Mouse (Mus musculus) embryonic stem cell, embryonic (primary cell): Measurements from ENCODE around the gene Apoa5.

Experiments
- CTCF ChIA-PET, 4 experiments: fragments of 300-600 bp in 2 of 4; fragments of 350-600 bp in 2 of 4; sonication (Branson Sonifier 250); formaldehyde crosslinking; loops; one replicate each; lab custom pipeline; 2022; ENCODE audit warnings: inconsistent platforms in 2 of 4; lab: Charles Lee
- POLR2A ChIA-PET, 4 experiments: fragments of 300-600 bp in 2 of 4; fragments of 350-600 bp in 2 of 4; sonication (Branson Sonifier 250); formaldehyde crosslinking; loops; one replicate each; lab custom pipeline; 2022; ENCODE audit warnings: antibody characterized with exemption in 4 of 4, inconsistent platforms in 1 of 4; lab: Charles Lee

Apoa5 gene

DNA sequence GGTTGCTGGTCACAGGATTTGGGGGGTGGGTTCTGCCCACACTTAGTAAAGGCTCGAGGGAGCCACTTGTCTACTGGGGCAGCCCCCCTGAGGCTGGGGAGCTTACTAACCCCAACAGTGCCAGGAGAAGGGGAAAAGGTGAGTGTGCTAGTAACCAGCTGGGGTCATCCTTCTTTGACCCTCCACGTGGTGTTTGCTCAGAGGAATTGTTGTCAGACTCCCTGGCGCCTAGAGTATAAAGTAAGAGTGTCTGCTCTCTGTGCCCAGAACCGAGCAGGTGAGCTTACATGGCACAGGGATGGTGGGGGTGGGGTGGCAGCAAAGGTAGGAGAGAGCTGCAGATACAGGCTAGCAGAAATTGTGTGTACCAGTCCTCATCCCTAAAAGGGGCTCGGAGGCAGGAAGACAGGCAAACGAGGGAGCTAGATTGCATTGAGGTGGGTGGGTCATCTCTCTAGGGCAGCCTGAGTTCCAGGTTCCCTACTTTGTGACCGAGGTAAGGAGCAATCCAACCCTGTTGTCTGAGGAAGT lies at the start of gene Apoa5:
TSS of gene Apoa5 (plus strand) at position 291 of the 531 bp plus-strand sequence.
- ChIA-PET CTCF (interaction anchor here in 1 of 4 experiments (2.1 kb wide), 1 partner anchor 83 kb away, joined by 8 read pairs; no protein-coding TSS in a partner anchor), POLR2A (interaction anchor here in 2 of 4 experiments (0.9 to 2.2 kb wide), 6 partner anchors 9 to 41 kb away, joined by 3 to 6 read pairs (median 3); no protein-coding TSS in a partner anchor)

DNA sequence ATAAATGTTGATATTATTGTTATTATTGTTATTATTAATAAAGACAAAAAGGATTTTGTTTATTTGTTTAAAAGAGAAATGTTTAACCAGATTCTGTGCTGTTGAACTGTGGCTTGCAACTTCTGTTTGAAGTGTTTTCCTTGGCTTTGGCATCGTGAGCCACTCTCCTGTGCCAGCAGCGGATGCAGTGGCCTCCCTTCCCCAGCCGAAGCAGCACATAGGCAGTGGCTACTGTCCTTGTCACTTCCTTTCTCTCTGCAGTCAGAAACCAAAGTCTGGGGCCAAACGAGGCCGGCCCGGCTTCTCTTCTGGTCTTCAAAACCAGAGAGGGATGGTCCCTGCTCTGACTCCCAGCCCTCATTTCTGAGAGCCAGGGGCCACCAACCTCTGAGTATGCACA lies 45.3 kb upstream of the Apoa5 start:
- ChIA-PET POLR2A (no interaction called here), CTCF (no interaction called here)

DNA sequence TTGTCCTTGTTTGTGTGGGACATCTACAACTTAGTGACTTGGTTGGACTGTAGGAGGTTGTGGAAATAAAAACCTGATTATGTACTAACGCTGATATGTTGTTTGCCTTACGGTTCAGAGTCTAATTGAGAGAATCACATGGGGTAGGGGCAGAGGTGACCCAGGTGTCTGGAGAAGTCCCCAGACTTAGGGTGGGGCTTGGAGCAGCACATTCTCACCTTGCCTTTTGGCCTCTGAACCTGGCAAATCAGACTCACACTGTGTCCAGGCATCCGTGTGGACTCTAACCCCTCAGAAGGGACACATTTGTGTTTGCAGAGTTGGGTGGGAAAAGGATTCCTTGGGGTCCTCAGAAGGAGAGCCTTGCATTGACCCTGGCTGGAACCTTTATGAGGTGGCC lies 44.3 kb upstream of the Apoa5 start:
- POLR2A ChIA-PET = interaction anchor here in 1 of 4 experiments (1.3 kb wide), 1 partner anchor 22 kb away, joined by 4 read pairs; no protein-coding TSS in a partner anchor
- CTCF ChIA-PET = no interaction called here

GRCm38 (mm10) chr9:46224945-46225660 lies 43.3 kb upstream of the Apoa5 start:
- ChIA-PET POLR2A (interaction anchor here in 1 of 4 experiments (0.9 to 1.3 kb wide), 3 partner anchors 21 to 244 kb away, joined by 3 to 4 read pairs (median 4); no protein-coding TSS in a partner anchor), CTCF (interaction anchor here in 1 of 4 experiments (0.6 kb wide), 1 partner anchor 191 kb away, joined by 4 read pairs; no protein-coding TSS in a partner anchor)

GRCm38 (mm10) chr9:46227064-46227614 lies 41.3 kb upstream of the Apoa5 start:
- ChIA-PET CTCF (interaction anchor here in 1 of 4 experiments (1.3 to 5.1 kb wide), 2 partner anchors 42 to 289 kb away, joined by 3 to 34 read pairs; no protein-coding TSS in a partner anchor), POLR2A (interaction anchor here in 2 of 4 experiments (0.6 to 0.7 kb wide), 2 partner anchors 273 to 369 kb away, joined by 3 to 4 read pairs; no protein-coding TSS in a partner anchor)

GRCm38 (mm10) chr9:46228491-46228890 lies 39.9 kb upstream of the Apoa5 start, which contains the start of gene Apoa1:
TSS of gene Apoa1 (plus strand) at chr9:46228580.
- CTCF ChIA-PET = interaction anchor here (0.7 to 5.1 kb wide), 14 partner anchors 9 to 292 kb away, joined by 3 to 34 read pairs (median 4); no protein-coding TSS in a partner anchor
- POLR2A ChIA-PET = interaction anchor here in 3 of 4 experiments (0.7 to 3.3 kb wide), 6 partner anchors 10 to 110 kb away, joined by 3 to 17 read pairs (median 4); no protein-coding TSS in a partner anchor

DNA sequence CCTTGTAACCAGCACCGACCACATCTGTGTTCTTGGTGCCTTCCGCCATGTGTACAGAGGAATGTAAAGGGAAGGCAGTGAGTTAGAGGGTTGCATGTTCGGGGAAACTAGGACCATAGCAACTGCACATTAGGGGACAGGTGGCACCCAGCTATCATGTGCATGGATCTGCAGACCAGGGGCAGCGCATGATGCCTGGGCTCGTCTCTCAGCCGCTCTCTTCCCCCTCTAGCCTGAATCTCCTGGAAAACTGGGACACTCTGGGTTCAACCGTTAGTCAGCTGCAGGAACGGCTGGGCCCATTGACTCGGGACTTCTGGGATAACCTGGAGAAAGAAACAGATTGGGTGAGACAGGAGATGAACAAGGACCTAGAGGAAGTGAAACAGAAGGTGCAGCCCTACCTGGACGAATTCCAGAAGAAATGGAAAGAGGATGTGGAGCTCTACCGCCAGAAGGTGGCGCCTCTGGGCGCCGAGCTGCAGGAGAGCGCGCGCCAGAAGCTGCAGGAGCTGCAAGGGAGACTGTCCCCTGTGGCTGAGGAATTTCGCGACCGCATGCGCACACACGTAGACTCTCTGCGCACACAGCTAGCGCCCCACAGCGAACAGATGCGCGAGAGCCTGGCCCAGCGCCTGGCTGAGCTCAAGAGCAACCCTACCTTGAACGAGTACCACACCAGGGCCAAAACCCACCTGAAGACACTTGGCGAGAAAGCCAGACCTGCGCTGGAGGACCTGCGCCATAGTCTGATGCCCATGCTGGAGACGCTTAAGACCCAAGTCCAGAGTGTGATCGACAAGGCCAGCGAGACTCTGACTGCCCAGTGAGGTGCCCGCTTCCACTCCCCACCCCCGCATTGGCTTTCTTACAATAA lies 38.6 kb upstream of the Apoa5 start:
- ChIA-PET CTCF (interaction anchor here (0.5 to 5.1 kb wide), 74 partner anchors 9 to 453 kb away, joined by 3 to 34 read pairs (median 4); partner anchors contain the start of genes Bud13 (in 3 of the 4), Pafah1b2 (in 2 of the 4), Sik3 (in 2 of the 4) and Apoa4 (in 1 of the 4)), POLR2A (interaction anchor here (0.5 to 3.3 kb wide), 50 partner anchors 9 to 1641 kb away, joined by 3 to 17 read pairs (median 4); partner anchors contain the start of genes Bud13 (in 2 of the 4), Apoa4 (in 1 of the 4), Ddx6 (in 1 of the 4) and Mpzl3 (in 1 of the 4))

GRCm38 (mm10) chr9:46230450-46230975 lies 37.9 kb upstream of the Apoa5 start:
- ChIA-PET CTCF (interaction anchor here (0.5 to 5.1 kb wide), 67 partner anchors 9 to 453 kb away, joined by 3 to 34 read pairs (median 4); partner anchors contain the start of genes Bud13 (in 3 of the 4), Pafah1b2 (in 2 of the 4), Sik3 (in 2 of the 4) and Apoa4 (in 1 of the 4)), POLR2A (interaction anchor here (0.5 to 3.3 kb wide), 44 partner anchors 8 to 1642 kb away, joined by 3 to 17 read pairs (median 4); partner anchors contain the start of genes Bud13 (in 2 of the 4), Apoa4 (in 1 of the 4), Ddx6 (in 1 of the 4) and Pafah1b2 (in 1 of the 4))

DNA sequence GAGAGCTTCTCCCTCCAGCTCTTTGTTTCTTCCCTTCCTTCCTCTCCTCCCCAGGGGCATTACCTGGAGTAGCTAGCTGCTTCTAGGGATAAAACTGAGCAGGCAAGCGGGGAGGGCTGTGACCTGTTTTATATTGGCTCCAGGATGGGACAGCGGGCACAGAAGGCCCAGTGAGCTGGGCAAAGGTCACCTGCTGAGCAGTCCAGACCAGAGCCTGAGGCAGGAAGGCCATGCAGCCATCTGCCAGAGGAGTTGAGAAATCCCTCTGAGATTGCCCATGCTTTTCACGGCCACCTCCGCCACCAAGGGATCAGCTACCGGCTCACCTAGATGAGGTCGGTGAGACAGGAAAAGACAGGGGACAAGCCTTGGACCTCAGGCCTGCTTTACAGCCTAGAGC lies 33.2 kb upstream of the Apoa5 start:
- CTCF ChIA-PET = interaction anchor here in 2 of 4 experiments (0.7 to 1.2 kb wide), 2 partner anchors 50 to 885 kb away, joined by 7 to 9 read pairs; no protein-coding TSS in a partner anchor
- POLR2A ChIA-PET = interaction anchor here in 2 of 4 experiments (0.6 kb wide), 2 partner anchors 11 to 48 kb away, joined by 3 to 5 read pairs; partner anchors contain the start of gene Bud13 (in 1 of the 2)

GRCm38 (mm10) chr9:46235596-46235648 lies 33.0 kb upstream of the Apoa5 start, which contains the start of gene Apoc3:
TSS of gene Apoc3 (minus strand) at chr9:46235636.
- ChIA-PET POLR2A (interaction anchor here in 1 of 4 experiments (0.6 kb wide), 1 partner anchor 48 kb away, joined by 3 read pairs; the partner anchor contains the start of gene Bud13), CTCF (interaction anchor here in 2 of 4 experiments (0.7 kb wide), 2 partner anchors 247 to 886 kb away, joined by 3 to 9 read pairs; no protein-coding TSS in a partner anchor)

DNA sequence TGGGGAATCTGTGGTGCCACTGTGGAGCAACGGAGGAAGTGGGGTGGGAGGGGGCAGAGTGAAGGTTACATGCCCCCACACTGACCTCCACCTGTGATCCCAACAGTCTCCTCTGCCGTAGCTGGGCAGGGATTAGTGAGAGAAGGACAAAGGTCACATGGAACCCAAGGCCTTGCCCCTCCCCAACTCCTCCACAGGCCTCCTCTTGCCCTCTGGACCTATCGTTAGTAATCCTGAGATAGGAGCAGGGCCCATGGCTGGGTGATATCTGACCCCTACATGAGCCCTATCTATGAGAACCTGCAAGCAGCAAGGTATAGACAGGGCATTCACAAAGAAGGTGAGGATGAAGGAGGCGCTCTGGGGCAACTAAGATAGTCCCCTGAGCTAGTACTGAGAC lies 32.8 kb upstream of the Apoa5 start:
- CTCF ChIA-PET = interaction anchor here in 2 of 4 experiments (0.7 kb wide), 2 partner anchors 248 to 886 kb away, joined by 3 to 9 read pairs; no protein-coding TSS in a partner anchor
- POLR2A ChIA-PET = interaction anchor here in 1 of 4 experiments (0.6 kb wide), 1 partner anchor 48 kb away, joined by 3 read pairs; the partner anchor contains the start of gene Bud13

DNA sequence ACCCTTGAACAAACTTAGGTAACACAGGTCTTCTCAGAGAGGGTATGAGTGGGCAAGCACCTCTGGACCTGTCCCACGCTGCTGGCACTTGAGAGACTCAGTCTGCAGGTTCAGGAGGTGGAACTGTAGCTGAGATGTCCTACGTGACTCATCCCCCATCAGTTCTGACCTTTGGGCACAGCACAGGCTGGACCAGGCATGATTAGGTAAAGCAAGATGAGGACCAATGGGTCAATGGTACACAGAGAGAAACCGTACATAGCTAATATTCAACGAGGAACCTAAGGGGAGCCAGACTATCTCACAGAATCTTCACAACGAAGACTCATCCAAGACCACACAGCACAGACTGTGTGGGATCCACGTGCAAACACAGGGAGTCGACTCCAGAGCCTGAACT lies 29.6 kb upstream of the Apoa5 start:
- POLR2A ChIA-PET = interaction anchor here in 3 of 4 experiments (0.6 to 2.0 kb wide), 3 partner anchors 9 to 222 kb away, joined by 3 to 5 read pairs (median 4); no protein-coding TSS in a partner anchor
- CTCF ChIA-PET = interaction anchor here in 2 of 4 experiments (1.0 to 1.5 kb wide), 4 partner anchors 9 to 53 kb away, joined by 3 read pairs; no protein-coding TSS in a partner anchor

GRCm38 (mm10) chr9:46240526-46241153 lies 27.8 kb upstream of the Apoa5 start, which contains the start of gene Apoa4:
TSS of gene Apoa4 (plus strand) at chr9:46240696.
- POLR2A ChIA-PET = interaction anchor here in 1 of 4 experiments (1.7 kb wide), 1 partner anchor 10 kb away, joined by 6 read pairs; no protein-coding TSS in a partner anchor
- CTCF ChIA-PET = interaction anchor here in 2 of 4 experiments (0.7 to 1.4 kb wide), 2 partner anchors 10 to 12 kb away, joined by 3 to 5 read pairs; partner anchors contain the start of gene Apoa1 (in 1 of the 2)

DNA sequence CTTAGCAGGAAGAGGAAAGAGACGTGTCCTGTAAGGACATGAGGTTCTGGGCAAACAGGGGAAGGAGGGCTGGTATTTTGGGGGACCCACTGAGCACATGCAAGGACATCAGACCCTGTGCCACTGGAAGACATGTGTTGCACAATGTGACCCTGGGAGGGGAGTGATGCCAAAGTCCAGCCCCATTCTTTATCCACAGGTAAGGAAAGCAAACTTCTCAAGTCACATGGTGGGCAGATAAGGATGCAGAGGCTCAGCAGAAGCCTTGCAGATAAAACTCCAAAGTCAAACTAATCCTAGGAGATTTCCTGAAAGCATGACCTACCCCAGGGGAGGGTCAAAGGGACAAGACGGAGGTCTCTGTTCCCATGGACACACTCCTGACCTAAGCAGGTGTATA lies 26.6 kb upstream of the Apoa5 start:
- ChIA-PET POLR2A (interaction anchor here in 2 of 4 experiments (1.0 to 1.7 kb wide), 2 partner anchors 12 to 66 kb away, joined by 3 to 6 read pairs; no protein-coding TSS in a partner anchor), CTCF (interaction anchor here in 2 of 4 experiments (1.6 to 3.5 kb wide), 2 partner anchors 12 to 57 kb away, joined by 4 to 11 read pairs; no protein-coding TSS in a partner anchor)

DNA sequence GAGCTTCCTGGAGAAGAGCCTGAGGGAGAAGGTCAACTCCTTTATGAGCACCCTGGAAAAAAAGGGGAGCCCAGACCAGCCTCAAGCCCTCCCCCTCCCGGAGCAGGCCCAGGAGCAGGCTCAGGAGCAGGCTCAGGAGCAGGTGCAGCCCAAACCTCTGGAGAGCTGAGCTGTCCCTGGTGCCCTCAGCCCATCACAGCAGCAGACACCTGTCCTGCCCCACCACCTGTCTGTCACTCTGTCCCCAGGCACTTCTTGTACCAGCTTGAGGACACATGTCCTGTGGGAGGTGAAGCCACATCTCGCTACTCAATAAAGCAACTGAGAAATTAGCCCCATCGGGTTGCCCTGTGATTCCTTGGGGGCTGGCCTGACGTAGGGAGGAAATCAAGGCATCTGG lies 25.3 kb upstream of the Apoa5 start:
- ChIA-PET CTCF (interaction anchor here (0.6 to 3.5 kb wide), 5 partner anchors 13 to 249 kb away, joined by 3 to 11 read pairs (median 4); no protein-coding TSS in a partner anchor), POLR2A (interaction anchor here in 2 of 4 experiments (0.7 to 1.0 kb wide), 5 partner anchors 10 to 124 kb away, joined by 3 to 6 read pairs (median 5); no protein-coding TSS in a partner anchor)

GRCm38 (mm10) chr9:46243584-46243983 lies 24.8 kb upstream of the Apoa5 start:
- CTCF ChIA-PET = interaction anchor here in 2 of 4 experiments (1.1 to 3.5 kb wide), 3 partner anchors 14 to 59 kb away, joined by 4 to 11 read pairs (median 6); no protein-coding TSS in a partner anchor
- POLR2A ChIA-PET = interaction anchor here in 1 of 4 experiments (0.7 kb wide), 1 partner anchor 125 kb away, joined by 6 read pairs; no protein-coding TSS in a partner anchor
